Mouse (Mus musculus) intestine, embryonic 14.5 days (tissue): ENCODE measurements around the gene Pdk3. TPM values are rescaled to one million over a fixed set of nuclear protein-coding genes. Genes with fewer than 3 reads are reported as not detected.

ENCODE experiments used
- ATAC-seq: fragments of 200-750 bp; cut with Nextera tagmentation; replicated peaks from 2 replicates; pipeline ENCODE4 v1.8.0; 2017; ENCODE audit warnings: low read depth, moderate number of reproducible peaks, moderate TSS enrichment, moderate library complexity; ENCODE audit not compliant: low FRiP score, low TSS enrichment
- DNase-seq: peaks from one replicate; pipeline ENCODE4 v3.0.0-alpha.2; 2018; ENCODE audit warnings: low spot score
- H3K27ac ChIP-seq: fragments of 300-500 bp; sonication (generic); 2 replicates; pipeline ENCODE4 v1.5.1; 2014; ENCODE audit warnings: low read depth, mild to moderate bottlenecking, control low read depth
- H3K27me3 ChIP-seq: fragments of 300-500 bp; sonication (generic); replicated peaks from 2 replicates; pipeline ENCODE4 v1.6.1; 2014; ENCODE audit warnings: low read length, control low read depth; ENCODE audit not compliant: control insufficient read depth, insufficient read depth
- H3K36me3 ChIP-seq: fragments of 300-500 bp; sonication (generic); 2 replicates; pipeline ENCODE4 v1.6.1; 2014; ENCODE audit warnings: low read length, control low read depth; ENCODE audit not compliant: control insufficient read depth, insufficient read depth
- H3K4me1 ChIP-seq: fragments of 300-500 bp; sonication (generic); replicated peaks from 2 replicates; pipeline ENCODE4 v1.6.1; 2014; ENCODE audit warnings: low read length, control low read depth, mixed read lengths; ENCODE audit not compliant: control insufficient read depth, insufficient read depth
- H3K4me2 ChIP-seq: fragments of 300-500 bp; sonication (generic); 2 replicates; pipeline ENCODE4 v1.6.1; 2014; ENCODE audit warnings: low read length
- H3K4me3 ChIP-seq: fragments of 300-500 bp; sonication (generic); 2 replicates; pipeline ENCODE4 v1.5.1; 2014; ENCODE audit warnings: low read depth, low read length, control low read depth, mixed read lengths
- H3K9ac ChIP-seq: fragments of 300-500 bp; sonication (generic); 2 replicates; pipeline ENCODE4 v1.6.1; 2014; ENCODE audit warnings: mild to moderate bottlenecking, low read length
- H3K9me3 ChIP-seq: fragments of 300-500 bp; sonication (generic); 2 replicates; pipeline ENCODE4 v1.6.1; 2016; ENCODE audit warnings: low read length, control low read depth; ENCODE audit not compliant: control insufficient read depth
- WGBS: fragments of 180-500 bp; shearing (Covaris S2); extraction: QIAGEN DNeasy Blood & Tissue Kit; methylation state at CpG from one replicate; pipeline ENCODE4 v1.1.7; 2014; 5-methylcytosine and 5-hydroxymethylcytosine counted together
- polyA plus RNA-seq: library from polyadenylated mRNA; unstranded; fragments of >200 nt; fragmentation: Nextera tagmentation; extraction: Ambion mirVana; gene quantifications from 2 replicates; pipeline ENCODE4 v1.2.1, GENCODE M21; 2014

Pdk3 gene
- polyA plus RNA-seq, 1 experiment from 2014 or later = 56.8 TPM

GRCm38 (mm10) chrX:93732407-93732806 lies 99.6 kb downstream of the Pdk3 start:
- ATAC-seq = no peak
- Histone ChIP-seq H3K27me3 (no peaks in the 10 kb centered on the region), H3K9me3 (no peaks in the 10 kb centered on the region), H3K36me3 (no peaks in the 10 kb centered on the region), H3K4me1 (no peaks in the 10 kb centered on the region), H3K9ac (no peak overlapping the region), H3K27ac (no peak overlapping the region), H3K4me3 (no peak overlapping the region), H3K4me2 (no peak overlapping the region)
- no peak for DNase-seq

GRCm38 (mm10) chrX:93730854-93731253 lies 101.1 kb downstream of the Pdk3 start:
- Histone ChIP-seq H3K4me2 (no peak overlapping the region), H3K4me1 (no peaks in the 10 kb centered on the region), H3K36me3 (no peaks in the 10 kb centered on the region), H3K9ac (no peak overlapping the region), H3K27ac (no peak overlapping the region), H3K9me3 (no peaks in the 10 kb centered on the region), H3K4me3 (no peak overlapping the region), H3K27me3 (no peaks in the 10 kb centered on the region)
- no peak for DNase-seq
- no peak for ATAC-seq
- 81% methylated on average over 8 of the region's 8 CpGs for WGBS

GRCm38 (mm10) chrX:93729529-93729928 lies 102.5 kb downstream of the Pdk3 start:
- WGBS = 100% methylated on average over 1 of the region's 1 CpGs

More at GRCm38 (mm10) chrX:93729529-93729928, 102.5 kb downstream of the Pdk3 start:
- Histone ChIP-seq H3K4me2 (no peak overlapping the region), H3K36me3 (no peaks in the 10 kb centered on the region), H3K9ac (no peak overlapping the region), H3K4me3 (no peak overlapping the region), H3K9me3 (no peaks in the 10 kb centered on the region), H3K4me1 (no peaks in the 10 kb centered on the region), H3K27me3 (no peaks in the 10 kb centered on the region), H3K27ac (no peak overlapping the region)
- DNase-seq (no peak), ATAC-seq (no peak)

Other genes starting within 250 kb of the Pdk3 start
- 18.2 and 20.2 TPM in 2 replicates for gene Pola1, start 200.0 kb downstream of the Pdk3 start, polyA plus RNA-seq
- gene Pcyt1b, start 177.3 kb downstream of the Pdk3 start, polyA plus RNA-seq = 2.4 and 2.5 TPM in 2 replicates
- gene AU015836, start 136.5 kb upstream of the Pdk3 start, polyA plus RNA-seq = 0.14 and 0.19 TPM in 2 replicates